Mouse (Mus musculus): ENCODE data around the gene Dnajc3.

DNA sequence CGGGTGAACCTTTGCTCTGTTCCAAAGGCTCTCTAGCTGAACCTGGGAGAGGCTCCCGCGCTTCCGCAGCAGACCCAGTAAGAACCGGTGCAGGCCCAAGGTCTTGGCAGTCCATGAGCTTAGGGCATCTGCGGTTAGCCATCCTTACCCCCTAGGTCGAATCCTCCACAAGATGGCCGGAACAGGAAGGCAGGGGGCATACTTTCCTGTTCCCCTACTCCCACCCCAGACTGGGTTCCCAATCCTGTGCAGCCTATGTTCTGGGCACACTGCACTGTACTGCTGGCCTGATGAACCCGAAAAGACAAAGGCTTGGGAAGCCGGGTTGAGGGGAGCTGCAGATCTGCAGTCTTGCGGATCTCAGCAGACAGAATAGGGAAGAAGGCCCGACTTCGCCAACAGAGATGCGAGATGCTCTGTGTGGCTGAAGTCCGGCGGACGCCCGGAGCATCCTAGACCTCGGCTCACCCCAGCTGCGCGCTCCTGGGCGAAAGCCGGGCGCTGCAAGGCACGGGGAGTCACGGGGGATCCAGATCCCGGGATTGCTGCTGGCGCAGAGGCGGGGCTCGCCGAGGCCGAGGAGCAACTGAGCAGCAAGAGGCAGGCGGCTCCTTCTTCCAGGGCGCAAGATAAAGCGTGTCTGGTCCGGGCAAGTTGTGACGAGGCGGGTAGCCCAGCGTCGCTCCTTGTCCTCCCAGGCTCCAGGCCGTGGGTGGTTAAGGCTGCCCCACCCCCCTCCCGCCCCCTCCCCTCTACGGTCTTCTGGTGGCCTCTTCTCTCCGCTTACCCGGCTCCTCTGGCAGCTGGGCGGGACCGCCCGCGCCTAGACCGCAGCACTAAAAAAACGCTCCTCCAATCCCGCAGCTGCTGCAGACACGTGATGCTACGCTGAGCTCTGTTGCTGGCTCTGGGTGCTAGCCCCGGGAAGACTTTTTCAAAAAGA lies 12.8 kb upstream of the Dnajc3 start, which contains the start of gene Dzip1:
- TF ChIP-seq GATA1 (IDR thresholded peaks at IDR 0.05; ENCODE audit: low read length), result no peak
- no peak for TF ChIP-seq TAL1 (IDR thresholded peaks at IDR 0.05; ENCODE audit: low read length)
